Mouse (Mus musculus): ENCODE data around the gene Trp53i11. TPM values are rescaled to one million over a fixed set of nuclear protein-coding genes. Genes with fewer than 3 reads are reported as not detected.

The Trp53i11 gene
- polyA plus RNA-seq, 1 experiment from 2014 or later = 5.8 TPM

DNA sequence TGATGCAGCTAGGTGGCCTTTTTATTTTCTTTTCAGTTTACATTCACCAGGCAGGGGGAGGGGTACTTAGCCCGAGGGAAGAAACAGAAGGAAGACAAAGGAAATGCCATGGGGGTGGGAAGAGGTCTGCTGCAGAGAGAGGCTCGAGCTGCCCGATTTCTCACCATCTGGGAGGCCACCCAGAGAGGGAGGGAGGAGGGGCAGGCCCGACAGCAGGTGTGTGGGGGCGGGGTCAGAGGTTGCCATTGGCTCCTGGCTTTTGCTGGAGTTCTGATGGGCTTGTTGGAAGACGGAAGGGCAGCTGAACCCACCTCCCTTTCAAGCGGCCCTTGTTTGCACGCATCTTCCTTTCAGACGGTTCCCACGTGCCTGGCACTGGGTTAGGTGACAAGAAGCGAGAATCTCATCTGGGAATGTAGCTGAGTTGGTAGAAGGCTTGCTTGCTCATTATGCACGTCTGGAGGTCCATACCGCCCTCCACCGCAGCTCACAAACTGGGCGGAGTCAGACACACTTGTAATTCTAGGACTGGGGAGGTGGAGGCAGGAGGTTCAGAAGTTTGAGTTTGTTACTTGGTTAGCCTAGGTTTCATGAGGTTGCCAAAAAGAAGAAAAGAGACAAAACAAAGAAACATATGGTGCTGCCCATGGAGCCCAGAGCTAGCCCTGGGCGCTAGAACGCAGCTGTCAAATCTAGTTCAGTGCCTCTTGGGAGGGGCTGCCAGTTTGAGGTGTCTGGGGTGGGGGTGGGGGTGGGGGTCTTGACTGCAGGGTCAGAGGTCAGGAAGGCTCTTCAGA lies 10.3 kb upstream of the Trp53i11 start:
- ATAC-seq (ENCODE audit: low read depth) = no peak
- Histone ChIP-seq H3K27ac (ENCODE audit: low read length) (no peak overlapping the region), H3K9ac (ENCODE audit: low read depth, low read length) (no peak overlapping the region), H3K4me2 (ENCODE audit: low read depth, low read length) (no peak overlapping the region), H3K4me3 (ENCODE audit: low read depth, low read length) (no peak overlapping the region), H3K36me3 (ENCODE audit: control insufficient read depth, insufficient read depth) (no peaks in the 10 kb centered on the region), H3K27me3 (ENCODE audit: control insufficient read depth, insufficient read depth, low read depth, low read length) (peaks cover 35% of the 10 kb centered on the region), H3K9me3 (replicated peaks; ENCODE audit: control insufficient read depth, low read length) (no peaks in the 10 kb centered on the region), H3K4me1 (ENCODE audit: control insufficient read depth, low read depth, low read length) (no peaks in the 10 kb centered on the region; the same call in 1 of the 2 replicates)
- 11% methylated on average over 17 of the region's 17 CpGs for WGBS (ENCODE audit: insufficient replicate concordance)

DNA sequence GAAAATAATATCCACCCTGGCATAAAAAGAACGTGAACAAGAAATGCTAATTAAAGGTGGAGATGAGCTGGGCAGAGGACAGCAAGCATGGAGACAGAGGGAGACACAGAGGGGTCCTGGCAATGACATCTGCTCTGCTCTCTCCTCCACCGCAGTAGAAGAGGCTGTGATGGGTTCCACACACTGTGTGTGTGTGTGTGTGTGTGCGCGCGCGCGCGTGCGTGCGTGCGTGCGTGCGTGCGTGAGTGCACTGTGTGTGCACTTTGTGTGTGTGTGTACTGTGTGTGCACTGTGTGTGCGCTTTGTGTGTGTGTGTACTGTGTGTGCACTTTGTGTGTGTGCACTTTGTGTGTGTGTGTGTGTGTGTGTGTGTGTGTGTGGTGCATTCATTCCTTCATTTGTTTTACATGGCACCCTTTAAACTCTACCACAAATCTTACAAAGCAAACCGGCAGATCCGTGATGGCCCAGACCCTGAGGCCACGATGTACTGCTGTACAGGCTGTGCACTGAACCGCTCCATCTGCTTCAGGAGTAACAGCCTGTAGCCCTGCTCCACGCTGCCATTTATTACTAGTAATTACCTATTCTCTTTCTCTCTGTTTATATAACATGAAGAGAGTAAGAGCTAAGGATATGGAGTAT lies 9.6 kb upstream of the Trp53i11 start:
- H3K4me1 ChIP-seq (ENCODE audit: control insufficient read depth, low read depth, low read length) = no peaks in the 10 kb centered on the region
- no peaks in the 10 kb centered on the region for H3K9me3 ChIP-seq (replicated peaks; ENCODE audit: control insufficient read depth, low read length)
- peaks cover 37% of the 10 kb centered on the region for H3K27me3 ChIP-seq (ENCODE audit: control insufficient read depth, insufficient read depth, low read depth, low read length)
- H3K27ac ChIP-seq (ENCODE audit: low read length) = no peak overlapping the region
- ATAC-seq (ENCODE audit: low read depth) = no peak
- H3K9ac ChIP-seq (ENCODE audit: low read depth, low read length) = no peak overlapping the region
- H3K4me3 ChIP-seq (ENCODE audit: low read depth, low read length) = no peak overlapping the region
- H3K4me2 ChIP-seq (ENCODE audit: low read depth, low read length) = no peak overlapping the region
- 71% methylated on average over 20 of the region's 20 CpGs for WGBS (ENCODE audit: insufficient replicate concordance)
- H3K36me3 ChIP-seq (ENCODE audit: control insufficient read depth, insufficient read depth) = no peaks in the 10 kb centered on the region

DNA sequence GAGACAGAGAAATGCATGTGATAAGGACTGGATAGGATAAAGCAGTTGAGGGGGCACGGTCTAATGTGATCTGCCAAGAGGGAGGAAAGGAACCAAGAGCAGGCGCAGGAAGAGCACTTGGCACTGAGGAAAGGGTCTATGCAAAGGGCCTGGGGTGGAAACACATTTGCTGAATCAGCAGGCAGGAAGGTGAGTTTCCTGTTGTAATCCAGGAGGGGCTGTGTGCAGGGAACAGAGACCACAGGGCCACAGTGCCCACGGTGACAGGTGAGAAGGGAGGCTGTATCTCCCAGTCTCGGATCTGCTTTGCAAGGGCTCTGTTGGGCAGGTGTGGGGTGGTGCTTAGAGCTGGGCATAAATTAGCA lies 9.1 kb upstream of the Trp53i11 start:
- no peaks in the 10 kb centered on the region for H3K9me3 ChIP-seq (replicated peaks; ENCODE audit: control insufficient read depth, low read length)
- H3K4me1 ChIP-seq (ENCODE audit: control insufficient read depth, low read depth, low read length) = no peaks in the 10 kb centered on the region
- no peak overlapping the region for H3K4me3 ChIP-seq (ENCODE audit: low read depth, low read length)
- ATAC-seq (ENCODE audit: low read depth) = no peak
- no peak overlapping the region for H3K27ac ChIP-seq (ENCODE audit: low read length)
- H3K27me3 ChIP-seq (ENCODE audit: control insufficient read depth, insufficient read depth, low read depth, low read length) = peaks cover 41% of the 10 kb centered on the region
- WGBS (ENCODE audit: insufficient replicate concordance) = 55% methylated on average over 4 of the region's 4 CpGs
- no peak overlapping the region for H3K9ac ChIP-seq (ENCODE audit: low read depth, low read length)
- H3K4me2 ChIP-seq (ENCODE audit: low read depth, low read length) = no peak overlapping the region
- H3K36me3 ChIP-seq (ENCODE audit: control insufficient read depth, insufficient read depth) = no peaks in the 10 kb centered on the region

DNA sequence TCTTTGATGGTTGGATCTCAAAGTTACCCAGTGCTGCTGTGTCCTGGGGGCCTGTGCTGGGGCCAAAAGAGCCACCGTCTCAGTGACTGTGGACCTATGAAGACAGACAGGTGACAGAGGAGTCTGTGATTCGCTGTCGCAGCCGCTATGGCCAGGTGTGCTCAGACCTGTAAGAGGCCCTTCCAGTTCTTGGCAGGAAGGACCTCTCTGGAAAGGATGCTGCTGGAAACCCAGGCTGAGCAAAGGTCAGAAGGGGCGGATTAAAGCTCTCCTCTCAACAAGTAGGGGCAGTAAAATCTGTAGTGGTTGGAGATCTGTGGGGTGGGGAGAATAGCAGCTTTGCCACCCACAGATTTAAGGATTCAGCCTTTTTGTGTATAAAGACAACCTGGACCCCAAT lies 7.7 kb upstream of the Trp53i11 start:
- 43% methylated on average over 5 of the region's 5 CpGs for WGBS (ENCODE audit: insufficient replicate concordance)
- no peaks in the 10 kb centered on the region for H3K9me3 ChIP-seq (replicated peaks; ENCODE audit: control insufficient read depth, low read length)
- H3K4me2 ChIP-seq (ENCODE audit: low read depth, low read length) = no peak overlapping the region
- H3K27me3 ChIP-seq (ENCODE audit: control insufficient read depth, insufficient read depth, low read depth, low read length) = peaks cover 44% of the 10 kb centered on the region
- no peaks in the 10 kb centered on the region for H3K36me3 ChIP-seq (ENCODE audit: control insufficient read depth, insufficient read depth)
- H3K27ac ChIP-seq (ENCODE audit: low read length) = no peak overlapping the region
- ATAC-seq (ENCODE audit: low read depth) = no peak
- no peaks in the 10 kb centered on the region for H3K4me1 ChIP-seq (ENCODE audit: control insufficient read depth, low read depth, low read length)
- no peak overlapping the region for H3K4me3 ChIP-seq (ENCODE audit: low read depth, low read length)
- no peak overlapping the region for H3K9ac ChIP-seq (ENCODE audit: low read depth, low read length)

DNA sequence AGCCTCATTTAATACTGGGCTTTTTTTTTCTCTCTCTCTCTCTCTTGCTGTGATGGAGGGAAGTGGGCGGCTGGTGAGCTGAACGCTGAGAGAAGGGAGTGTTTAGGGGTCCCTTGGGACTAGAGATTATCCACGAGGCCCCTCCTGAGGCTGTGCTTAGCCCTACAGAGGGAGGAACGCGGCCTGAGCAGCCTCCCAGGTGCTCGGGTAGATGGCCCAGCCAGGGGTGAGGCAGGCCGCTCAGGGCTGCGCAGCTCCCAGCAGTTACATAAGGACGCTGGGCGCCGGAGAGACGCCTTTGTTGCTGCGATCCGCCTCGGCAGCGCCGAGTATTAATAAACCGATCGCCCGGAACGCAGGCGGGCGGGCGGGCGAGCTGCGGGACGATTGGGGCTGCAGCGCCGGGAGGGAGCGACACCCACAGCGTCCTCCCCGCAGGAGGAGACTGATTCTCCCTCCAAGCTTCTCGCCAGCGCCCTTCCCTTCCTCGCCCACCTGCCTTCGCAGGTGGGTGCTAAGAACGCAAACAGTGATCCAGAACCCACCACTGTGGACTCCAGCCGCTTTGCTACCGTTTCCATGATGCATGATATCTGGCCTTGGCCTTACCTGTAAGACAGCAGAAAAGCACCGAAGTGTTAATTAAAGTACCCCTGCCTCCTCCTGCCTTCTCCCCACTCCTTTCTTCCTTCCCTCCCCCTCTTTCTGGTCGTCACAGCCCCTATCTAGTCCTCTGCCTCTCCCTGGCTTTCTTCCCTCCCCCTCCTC lies 7.1 kb upstream of the Trp53i11 start:
- 0 out of 2 replicates have a peak overlapping the region, but pooled peaks have one; percentile 24 for H3K4me2 ChIP-seq (ENCODE audit: low read depth, low read length)
- H3K9me3 ChIP-seq (replicated peaks; ENCODE audit: control insufficient read depth, low read length) = no peaks in the 10 kb centered on the region
- no peaks in the 10 kb centered on the region for H3K36me3 ChIP-seq (ENCODE audit: control insufficient read depth, insufficient read depth)
- H3K9ac ChIP-seq (ENCODE audit: low read depth, low read length) = no peak overlapping the region
- no peak overlapping the region for H3K27ac ChIP-seq (ENCODE audit: low read length)
- no peak overlapping the region for H3K4me3 ChIP-seq (ENCODE audit: low read depth, low read length)
- no peak for ATAC-seq (ENCODE audit: low read depth)
- 3% methylated on average over 41 of the region's 41 CpGs for WGBS (ENCODE audit: insufficient replicate concordance)
- no peaks in the 10 kb centered on the region for H3K4me1 ChIP-seq (ENCODE audit: control insufficient read depth, low read depth, low read length)
- H3K27me3 ChIP-seq (ENCODE audit: control insufficient read depth, insufficient read depth, low read depth, low read length) = peaks cover 44% of the 10 kb centered on the region

DNA sequence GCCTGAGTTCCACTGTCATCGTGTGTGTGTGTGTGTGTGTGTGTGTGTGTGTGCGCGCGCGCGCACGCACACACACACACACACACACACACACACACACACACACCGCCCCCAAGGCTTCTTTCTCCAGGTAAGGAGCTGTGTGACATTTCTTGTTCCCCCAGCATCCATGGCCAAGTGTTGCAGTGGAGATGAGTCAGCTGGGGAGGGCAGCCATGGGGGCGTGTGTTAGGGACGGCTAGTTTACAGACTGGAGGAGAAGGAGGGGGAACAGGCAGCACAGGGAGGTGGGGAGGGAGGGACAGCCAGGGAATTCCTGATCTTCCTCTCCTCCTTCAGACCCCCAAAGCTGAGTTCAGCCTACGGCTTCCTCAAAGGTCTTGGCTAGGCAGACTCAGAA lies 4.5 kb upstream of the Trp53i11 start:
- Histone ChIP-seq H3K4me2 (ENCODE audit: low read depth, low read length) (no peak overlapping the region), H3K4me3 (ENCODE audit: low read depth, low read length) (no peak overlapping the region), H3K4me1 (ENCODE audit: control insufficient read depth, low read depth, low read length) (no peaks in the 10 kb centered on the region), H3K36me3 (ENCODE audit: control insufficient read depth, insufficient read depth) (no peaks in the 10 kb centered on the region), H3K9ac (ENCODE audit: low read depth, low read length) (no peak overlapping the region), H3K9me3 (replicated peaks; ENCODE audit: control insufficient read depth, low read length) (no peaks in the 10 kb centered on the region), H3K27me3 (ENCODE audit: control insufficient read depth, insufficient read depth, low read depth, low read length) (peaks cover 61% of the 10 kb centered on the region), H3K27ac (ENCODE audit: low read length) (no peak overlapping the region)
- 64% methylated on average over 11 of the region's 11 CpGs for WGBS (ENCODE audit: insufficient replicate concordance)
- no peak for ATAC-seq (ENCODE audit: low read depth)

DNA sequence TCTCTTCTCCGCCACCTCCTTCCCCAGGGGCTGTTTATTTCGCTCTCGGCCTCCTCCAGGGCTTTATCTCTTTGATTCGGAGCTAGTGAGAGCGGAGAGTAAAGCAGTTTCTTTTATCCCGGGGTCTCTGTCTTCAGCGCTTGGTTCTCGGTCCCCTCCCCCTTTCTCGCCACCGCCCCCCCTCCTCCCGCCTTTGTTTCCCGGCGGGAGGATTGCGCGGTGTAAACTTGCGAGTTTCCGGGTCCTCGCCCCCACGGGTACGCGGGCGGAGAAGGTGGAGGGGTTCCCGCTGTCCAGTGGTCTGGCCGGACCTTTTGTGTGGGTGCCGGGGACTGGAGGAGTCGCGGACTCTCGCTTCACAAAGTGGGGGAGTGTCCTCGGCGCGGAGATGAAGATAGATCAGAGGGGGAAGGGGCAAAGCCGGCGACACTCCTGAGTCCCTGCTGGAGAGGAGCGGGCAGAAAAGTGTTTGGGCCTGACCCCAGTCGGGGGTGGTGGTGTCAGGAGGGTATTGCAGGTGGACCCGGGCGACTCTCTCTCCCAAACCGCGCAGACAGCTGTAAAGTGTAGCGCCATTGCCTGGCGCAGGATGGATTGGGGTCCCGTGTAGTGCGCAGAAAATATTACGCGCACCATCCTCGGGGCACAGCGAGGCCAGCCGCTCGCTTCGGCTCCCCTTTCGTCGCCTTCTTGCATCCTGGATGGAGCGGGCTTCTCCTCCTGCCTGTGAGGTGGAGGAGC lies 842 bp downstream of the Trp53i11 start:
- WGBS (ENCODE audit: insufficient replicate concordance) = under 1% methylated on average over 53 of the region's 53 CpGs
- Histone ChIP-seq H3K27me3 (ENCODE audit: control insufficient read depth, insufficient read depth, low read depth, low read length) (peaks cover 47% of the 10 kb centered on the region), H3K9ac (ENCODE audit: low read depth, low read length) (peak overlapping the region; percentile 49; the same call in 1 of the 2 replicates), H3K27ac (ENCODE audit: low read length) (no peak overlapping the region), H3K36me3 (ENCODE audit: control insufficient read depth, insufficient read depth) (no peaks in the 10 kb centered on the region), H3K4me2 (ENCODE audit: low read depth, low read length) (peak overlapping the region; percentile 70), H3K4me1 (ENCODE audit: control insufficient read depth, low read depth, low read length) (peaks cover 2% of the 10 kb centered on the region; the same call in 1 of the 2 replicates), H3K4me3 (ENCODE audit: low read depth, low read length) (peak overlapping the region; percentile 58), H3K9me3 (replicated peaks; ENCODE audit: control insufficient read depth, low read length) (no peaks in the 10 kb centered on the region)
- no peak for ATAC-seq (ENCODE audit: low read depth)

DNA sequence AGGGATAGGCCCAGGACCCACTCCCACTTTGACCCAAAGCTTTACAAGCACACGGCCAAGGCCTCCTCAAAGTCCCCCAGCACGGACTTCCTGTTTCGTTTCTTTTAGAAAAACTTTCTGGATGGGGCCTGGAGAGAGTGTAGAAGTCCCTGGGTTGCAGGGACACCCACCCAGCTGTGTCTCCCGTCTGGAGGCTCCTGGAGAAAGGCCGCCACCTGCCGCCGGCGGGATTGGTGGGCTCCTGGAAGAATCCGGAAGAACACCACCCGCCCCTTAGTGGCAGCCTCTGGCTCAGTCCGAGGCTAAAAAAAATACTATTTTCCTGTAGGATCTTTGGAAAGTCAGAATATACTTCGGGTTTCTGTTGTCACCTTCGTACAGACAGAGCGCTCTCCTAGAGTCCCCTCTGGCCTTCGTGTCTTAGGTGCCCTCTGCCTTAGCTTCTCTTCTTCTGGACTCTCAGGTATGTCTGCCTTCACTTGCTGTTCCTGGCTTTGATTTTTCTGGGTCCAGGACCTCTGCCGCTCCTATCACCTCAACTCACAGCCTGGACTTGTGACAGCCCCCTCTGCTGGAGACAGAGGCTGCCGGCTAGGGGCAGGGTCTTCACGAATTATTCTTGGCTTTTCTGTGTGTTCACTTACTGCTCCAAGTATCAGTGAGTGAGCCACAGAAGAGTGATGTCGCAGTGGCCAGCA lies 1.6 kb downstream of the Trp53i11 start:
- no peak overlapping the region for H3K9ac ChIP-seq (ENCODE audit: low read depth, low read length)
- no peak for ATAC-seq (ENCODE audit: low read depth)

More for the DNA sequence above, 1.6 kb downstream of the Trp53i11 start:
- peak overlapping the region; percentile 70 for H3K4me2 ChIP-seq (ENCODE audit: low read depth, low read length)
- WGBS (ENCODE audit: insufficient replicate concordance) = 6% methylated on average over 19 of the region's 19 CpGs
- H3K4me1 ChIP-seq (ENCODE audit: control insufficient read depth, low read depth, low read length) = peaks cover 2% of the 10 kb centered on the region; the same call in 1 of the 2 replicates
- H3K36me3 ChIP-seq (ENCODE audit: control insufficient read depth, insufficient read depth) = no peaks in the 10 kb centered on the region
- H3K27me3 ChIP-seq (ENCODE audit: control insufficient read depth, insufficient read depth, low read depth, low read length) = peaks cover 47% of the 10 kb centered on the region
- H3K9me3 ChIP-seq (replicated peaks; ENCODE audit: control insufficient read depth, low read length) = no peaks in the 10 kb centered on the region
- H3K4me3 ChIP-seq (ENCODE audit: low read depth, low read length) = peak overlapping the region; percentile 58
- H3K27ac ChIP-seq (ENCODE audit: low read length) = no peak overlapping the region
